Mouse (Mus musculus) retina, postnatal 7 days (tissue): ENCODE measurements around the gene Rcvrn.
A peak's percentile ranks its signal among the peaks of the same experiment; 100 is the strongest.

Experiments
- DNase-seq: peaks from one replicate; pipeline ENCODE4 v3.0.0-alpha.2; 2012; ENCODE audit warnings: low read depth, low spot score

Rcvrn gene

DNA sequence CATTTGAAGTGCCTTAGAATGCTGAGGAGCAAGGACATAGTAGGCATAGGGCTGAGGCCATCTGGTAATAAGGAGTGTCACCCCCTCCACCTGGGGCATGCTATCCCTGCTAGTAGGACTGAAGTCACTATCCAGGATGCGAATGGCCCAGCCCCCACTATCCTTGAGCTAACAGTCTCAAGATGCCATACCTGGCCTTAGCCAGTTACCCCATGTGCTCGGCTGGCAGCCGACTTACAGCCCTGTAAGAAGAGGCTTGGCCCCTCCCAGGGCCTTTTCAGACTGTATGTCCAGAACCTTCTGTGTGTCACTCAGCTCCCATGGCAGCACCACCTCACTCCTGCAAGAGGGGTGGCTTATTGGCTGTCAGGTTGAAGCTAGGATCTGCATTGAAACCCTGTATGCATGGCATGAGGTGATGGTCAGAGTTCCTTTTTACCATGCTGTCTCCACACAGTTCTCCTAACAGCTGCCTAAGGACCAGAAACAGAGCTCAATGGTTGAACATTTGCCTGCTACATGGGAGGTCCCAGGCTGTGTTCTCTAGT, 26.6 kb upstream of the Rcvrn start:
- DNase-seq: no peak

DNA sequence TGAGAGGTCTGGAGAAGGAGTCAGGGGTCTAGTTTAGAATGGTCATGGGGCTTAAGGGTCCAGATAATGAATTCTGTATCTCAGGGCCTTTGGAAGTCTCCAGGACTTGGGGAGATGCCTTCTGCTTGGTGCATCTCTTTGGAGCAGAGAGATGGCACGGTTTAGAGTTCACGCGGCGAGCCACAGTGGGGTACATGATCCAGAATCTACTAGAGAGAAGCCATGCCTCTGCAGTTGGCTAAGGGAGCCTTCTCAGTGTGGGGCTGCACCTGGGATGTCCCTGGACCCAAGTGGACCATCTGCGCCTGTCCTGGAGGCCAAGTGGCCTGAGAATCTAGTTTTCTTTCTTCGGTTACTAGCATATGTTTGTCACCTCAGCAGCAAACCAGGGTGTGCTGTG, 25.1 kb upstream of the Rcvrn start:
- no peak for DNase-seq

DNA sequence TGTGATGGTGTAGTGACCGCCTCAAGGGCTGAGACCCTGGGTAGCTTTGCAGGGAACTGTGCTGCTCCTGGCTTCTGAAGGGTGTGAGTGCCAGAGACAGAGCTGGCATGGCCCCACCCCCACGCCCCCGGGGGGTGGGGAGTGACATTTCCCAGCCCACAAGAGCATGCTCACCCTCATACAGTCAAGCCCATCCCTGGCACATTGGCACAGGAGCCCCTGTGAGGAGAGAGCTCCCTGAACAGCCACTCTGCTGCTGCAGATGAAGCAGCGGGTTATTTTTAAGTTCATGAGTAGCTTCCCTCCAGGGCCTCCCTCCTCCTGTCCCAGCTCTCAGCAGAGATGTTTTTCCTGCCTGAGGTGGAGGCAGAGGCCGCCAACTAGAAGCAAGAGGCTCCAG, 23.0 kb upstream of the Rcvrn start:
- DNase-seq: no peak

DNA sequence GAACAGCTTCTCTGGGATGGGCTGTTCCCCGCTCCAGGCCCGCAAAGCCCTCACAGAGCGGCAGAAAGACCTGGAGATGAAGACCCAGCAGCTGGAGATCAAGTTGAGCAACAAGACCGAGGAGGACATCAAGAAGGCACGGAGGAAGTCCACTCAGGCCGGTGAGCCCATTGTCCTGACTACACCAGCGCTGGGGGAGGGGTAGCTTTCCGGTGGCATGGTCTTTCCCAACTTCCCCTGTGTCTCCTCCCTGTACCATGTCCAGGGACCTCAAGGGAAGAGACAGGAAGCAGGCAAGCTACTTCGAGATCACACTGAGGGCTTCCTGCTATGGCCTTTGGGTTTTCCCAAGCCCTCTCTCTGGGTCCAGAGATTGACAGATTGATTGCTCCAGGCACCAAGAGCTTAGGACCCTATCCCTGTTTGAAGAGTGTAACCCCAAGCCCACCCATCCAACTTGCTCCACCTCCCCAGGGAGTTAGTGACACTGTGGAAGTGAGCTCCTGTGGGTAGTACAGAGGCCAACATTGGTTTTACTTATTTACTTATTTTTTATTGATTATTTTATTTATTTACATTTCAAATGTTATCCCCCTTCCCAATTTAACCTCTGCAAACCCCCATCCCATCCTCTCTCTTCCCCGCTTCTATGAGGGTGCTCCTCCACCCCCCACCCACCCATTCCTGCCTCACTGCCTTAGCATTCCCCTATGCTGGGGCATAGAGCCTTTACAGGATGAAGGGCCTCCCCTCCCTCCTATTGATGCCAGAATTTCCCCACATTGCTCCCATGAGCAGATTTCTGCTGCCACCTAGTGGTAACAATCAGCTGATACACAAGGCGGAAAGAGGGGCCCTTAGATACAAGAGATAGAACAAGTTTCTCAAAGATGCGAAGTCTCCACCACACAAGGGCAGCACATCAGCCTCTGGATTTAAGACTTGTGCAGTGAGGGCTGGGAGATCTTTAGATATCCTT, 19.3 kb upstream of the Rcvrn start:
- DNase-seq: peak; percentile 72

DNA sequence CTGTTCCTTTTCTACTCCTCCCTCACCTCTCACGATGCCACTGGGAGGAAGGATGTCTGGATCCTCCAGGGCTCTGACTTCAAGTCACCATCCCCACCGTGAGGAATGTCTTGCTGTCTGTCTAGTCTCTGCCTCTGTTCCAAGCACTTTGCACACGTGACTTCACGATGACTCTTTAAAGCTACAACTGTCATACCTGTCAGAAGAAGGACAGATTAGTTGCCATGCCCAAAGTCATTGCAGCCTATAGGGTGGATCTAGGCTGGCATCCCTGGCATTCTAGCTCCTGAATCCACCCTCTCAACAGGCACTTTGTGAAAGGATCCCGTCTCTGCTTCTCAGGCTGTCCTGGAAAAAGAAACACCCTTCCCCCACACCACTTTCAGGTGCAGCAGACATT, 15.8 kb upstream of the Rcvrn start:
- DNase-seq: no peak

DNA sequence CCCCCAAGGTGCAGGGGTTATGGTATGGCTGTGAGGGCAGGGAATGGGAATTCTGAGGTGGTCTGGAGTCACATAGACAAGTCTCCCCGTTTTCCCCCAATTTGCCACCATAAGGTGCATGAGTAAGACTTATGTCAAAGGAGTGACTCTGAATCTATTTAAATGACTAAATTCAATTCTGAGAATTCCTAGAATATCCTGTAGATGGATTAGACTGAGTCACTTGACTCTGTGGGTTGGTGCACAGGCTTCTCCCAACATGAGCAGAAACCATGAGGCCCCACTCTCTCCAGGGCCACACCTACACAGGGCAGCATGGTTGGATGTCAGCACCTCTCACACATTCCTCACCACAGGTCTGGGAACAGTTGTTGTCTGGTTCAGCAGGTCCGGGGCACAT, 15.2 kb upstream of the Rcvrn start:
- no peak for DNase-seq

DNA sequence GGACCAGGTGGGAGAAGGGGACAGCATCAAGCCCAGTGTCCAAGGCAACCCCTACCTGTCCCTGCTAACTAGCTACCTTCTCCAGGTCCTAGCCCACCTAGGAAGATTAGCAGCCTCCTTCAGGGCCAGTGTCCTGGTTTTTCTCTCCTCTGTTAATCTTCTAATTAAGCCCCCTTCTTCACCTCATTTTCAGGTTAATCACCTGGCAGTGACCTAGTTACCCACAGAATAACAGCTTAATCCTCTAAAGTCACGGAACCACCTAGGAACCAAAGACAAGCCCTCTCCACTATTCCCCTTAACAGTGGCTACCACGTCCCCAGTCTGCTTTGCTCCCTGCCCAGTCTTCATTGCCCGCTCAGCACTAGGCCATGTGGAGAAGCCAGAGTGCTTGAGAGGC, 13.3 kb upstream of the Rcvrn start:
- peak; percentile 38 for DNase-seq

DNA sequence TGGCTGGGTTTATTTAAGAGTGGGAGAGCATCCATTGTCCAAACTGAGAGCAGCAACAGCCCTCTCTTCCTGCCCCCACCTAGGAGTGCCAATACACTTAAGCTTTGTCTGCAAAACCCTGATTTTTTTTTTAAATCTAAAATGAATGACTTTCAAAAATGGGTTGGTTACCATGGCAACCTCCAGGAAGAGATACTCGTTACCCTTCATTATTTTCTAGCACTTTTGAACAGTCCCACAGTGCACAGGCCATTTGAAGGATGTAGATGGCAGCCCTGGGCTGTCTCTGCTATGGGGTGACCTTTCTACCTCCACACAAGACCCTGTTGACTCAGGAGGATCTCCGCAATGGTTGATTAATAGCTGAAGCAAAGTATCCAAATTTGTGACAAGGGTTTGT, 9.0 kb upstream of the Rcvrn start:
- no peak for DNase-seq

DNA sequence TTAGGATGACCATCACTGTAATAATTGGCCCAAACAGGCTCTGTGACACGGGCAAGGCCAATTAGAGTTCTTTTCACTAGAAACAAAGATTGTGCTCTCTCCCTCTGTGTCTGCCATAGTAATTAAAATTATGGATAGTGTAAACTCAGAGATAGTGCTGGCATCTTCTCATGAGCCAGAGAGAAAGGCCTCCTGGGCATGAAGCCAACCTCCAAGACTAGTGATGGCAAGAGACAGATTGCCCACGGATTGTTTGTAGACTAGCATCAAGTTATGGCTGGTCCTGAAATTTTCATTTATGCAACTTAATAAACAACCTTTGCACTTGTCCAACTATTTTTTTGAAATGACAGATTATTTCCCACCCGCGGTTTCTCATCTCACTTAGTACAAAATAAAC, 17.9 kb downstream of the Rcvrn start:
- no peak for DNase-seq

DNA sequence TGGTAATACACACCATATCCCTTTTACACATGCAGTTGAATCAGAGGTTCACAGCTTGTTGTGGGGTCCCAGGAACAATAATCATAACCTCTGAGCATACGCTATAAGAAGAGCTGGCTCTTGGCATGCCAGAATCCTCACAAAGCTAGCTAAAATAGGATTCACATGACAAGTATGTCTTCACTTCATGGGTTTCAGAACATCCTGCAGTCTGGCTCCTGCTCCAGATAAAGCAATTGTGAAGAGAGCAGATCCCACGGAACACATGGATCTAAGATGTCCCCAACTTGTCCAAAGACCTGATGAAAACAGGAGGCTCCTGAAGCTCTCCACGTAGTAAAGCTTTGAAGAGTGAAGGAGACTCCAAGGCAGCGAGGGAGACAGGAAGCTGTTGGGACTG, 20.3 kb downstream of the Rcvrn start:
- DNase-seq: no peak

DNA sequence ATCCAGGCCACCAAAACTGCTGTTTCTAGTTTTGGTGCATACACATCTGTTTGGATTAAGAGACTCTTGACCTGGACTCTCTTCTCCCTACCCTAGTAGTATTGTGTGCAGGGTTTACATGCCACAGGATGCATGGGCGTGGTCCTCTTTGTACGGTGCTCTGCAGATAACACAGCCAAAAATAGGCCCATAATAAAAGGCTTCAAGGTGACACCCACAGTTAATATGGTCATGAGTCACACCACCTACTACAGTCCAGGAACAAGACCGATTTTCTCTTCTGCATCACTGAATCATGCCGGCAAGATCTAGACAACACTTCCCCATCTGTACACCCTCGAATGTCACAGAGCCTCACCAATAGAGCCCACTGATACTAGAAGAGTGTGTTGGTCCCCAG, 26.4 kb downstream of the Rcvrn start:
- no peak for DNase-seq

DNA sequence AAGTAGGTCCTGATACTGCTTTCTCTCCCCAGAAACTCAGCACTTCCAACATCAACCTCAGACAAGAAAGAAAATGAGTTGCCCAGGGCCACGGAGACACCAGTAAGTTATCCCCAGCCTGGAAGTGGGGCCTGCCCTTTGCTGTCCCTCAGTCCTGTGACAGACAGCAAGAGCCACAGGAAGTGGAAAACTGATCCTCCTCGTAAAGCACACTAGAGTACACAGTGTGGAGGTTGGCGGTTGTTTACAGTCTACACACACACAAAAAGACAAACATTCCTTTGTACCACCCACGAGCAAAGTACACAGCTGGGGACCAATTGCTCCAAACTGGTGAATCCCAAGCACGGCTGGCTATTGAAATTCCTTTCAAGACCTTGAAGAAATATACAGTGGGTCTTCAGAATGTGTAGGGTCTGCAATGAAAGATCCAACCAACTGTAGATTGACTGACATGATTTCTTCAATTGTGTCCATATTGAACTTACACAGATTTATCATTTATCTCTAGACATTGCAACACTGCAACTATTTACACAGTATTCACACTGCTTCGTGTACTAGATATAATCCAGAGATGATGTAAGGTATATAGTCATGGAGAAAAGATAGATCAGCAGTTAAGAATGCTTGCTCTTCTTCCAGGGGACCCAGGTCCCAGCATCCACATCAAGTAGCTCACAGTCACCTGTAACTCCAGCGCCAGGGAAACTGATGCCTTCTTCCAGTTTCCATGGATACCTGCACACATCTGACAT, 27.5 kb downstream of the Rcvrn start:
- DNase-seq: no peak

DNA sequence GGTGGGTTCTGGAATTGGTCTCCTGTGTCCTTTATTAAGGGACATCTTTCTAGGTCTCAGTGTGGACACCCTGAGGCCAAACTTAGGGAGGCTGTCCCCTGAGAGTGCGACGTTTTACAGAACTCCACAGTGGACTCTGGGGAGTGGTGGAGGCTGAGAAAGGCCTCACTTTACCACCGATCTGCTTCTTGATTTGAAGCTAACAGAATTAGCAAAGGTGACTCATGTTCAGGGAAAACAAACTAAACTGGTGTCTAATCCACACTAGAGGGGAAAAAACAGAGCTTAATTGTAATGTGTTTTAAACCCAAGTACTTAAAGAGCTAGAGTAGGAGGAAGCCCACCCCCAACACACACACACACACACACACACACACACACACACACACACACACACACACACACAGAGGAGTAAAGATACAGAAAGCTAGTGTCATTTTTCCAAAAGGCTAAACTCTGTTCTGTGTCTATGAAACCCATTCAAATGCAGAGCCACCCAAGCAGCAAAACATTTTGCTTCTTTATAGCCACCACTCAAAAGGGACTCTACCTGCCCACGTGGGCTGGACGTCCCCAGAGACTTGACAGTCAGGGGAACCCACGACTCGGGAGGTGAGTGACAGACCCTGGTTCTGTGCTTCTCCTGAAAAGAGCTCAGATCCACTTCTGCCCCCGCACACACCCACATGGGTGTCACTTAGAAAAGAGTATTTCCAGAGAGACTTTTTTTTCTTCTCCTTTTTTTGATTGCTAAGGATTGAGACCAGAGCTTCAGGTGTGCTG, 28.3 kb downstream of the Rcvrn start:
- no peak for DNase-seq

DNA sequence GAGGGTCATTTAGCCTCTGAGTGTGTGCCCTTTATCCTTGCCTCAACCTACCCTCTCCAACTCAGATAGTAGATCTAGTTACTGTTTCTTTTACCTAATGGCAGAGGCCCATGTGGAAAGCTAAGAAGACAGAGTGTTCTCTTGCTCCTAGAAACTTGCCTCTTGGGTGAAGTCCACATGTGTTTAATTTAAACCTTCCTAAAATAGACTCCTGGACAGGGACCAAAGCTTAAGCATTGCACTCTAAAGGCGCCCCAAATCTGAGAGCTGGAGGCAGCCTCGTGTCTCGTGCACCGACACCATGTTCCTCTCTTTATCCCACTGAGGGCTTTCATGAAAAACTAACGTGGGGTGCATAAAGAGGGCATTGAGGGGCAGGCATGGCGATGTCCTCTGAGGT, 32.0 kb downstream of the Rcvrn start:
- DNase-seq: no peak

DNA sequence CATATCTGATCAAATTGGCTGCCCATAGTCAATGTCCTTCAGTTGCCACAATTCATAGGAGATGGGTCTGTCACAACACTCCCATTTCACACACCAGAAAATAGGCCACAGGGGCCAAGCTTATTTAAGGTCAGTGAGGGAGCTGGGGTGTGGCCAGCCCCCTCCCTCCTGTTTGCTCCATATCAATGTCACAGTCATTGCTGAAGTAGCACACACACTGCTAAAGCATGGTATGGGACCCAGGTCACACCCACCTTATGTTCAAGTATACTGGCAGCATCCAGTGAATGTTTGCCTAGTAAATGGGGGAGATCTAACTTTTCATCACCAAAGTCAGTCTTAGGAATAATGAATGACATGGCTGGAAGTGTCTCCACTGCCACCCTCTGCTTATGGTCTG, 33.6 kb downstream of the Rcvrn start:
- DNase-seq: no peak

DNA sequence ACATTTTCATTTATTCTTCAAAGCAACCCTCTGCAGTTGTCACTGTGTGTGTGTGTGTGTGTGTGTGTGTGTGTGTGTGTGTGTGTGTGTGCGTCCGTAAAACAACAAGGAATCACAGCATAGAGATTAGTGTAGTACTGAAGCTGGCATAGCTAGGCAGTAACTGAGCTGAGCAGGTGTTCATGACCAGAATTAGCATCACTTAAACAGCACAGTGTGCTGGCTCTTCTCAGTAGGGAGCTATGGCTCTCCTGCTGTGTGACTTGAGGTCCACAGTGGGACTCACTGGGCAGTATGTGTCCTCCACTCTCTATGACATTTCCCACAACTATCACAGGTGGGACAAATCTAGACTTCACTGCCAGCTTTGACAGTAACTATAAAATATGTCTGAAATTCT, 35.9 kb downstream of the Rcvrn start:
- no peak for DNase-seq

DNA sequence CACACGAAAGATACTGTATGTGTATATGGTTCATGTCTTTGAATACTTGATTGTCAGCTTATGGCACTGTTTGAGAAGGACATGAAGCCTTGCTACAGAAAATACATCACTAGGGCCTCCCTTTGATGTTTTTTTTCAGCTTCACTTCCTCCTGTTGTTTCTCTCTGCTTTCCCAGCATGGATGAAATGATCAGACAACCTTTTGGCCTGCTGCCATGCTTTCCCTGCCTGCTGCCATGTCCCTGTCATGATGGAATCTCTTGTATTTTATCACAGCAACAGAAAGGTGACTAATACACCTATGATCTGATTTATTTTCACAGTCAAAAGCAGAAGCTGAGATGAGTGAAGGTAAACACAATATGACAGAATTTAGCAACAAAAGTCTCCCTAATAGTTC, 38.6 kb downstream of the Rcvrn start:
- no peak for DNase-seq

DNA sequence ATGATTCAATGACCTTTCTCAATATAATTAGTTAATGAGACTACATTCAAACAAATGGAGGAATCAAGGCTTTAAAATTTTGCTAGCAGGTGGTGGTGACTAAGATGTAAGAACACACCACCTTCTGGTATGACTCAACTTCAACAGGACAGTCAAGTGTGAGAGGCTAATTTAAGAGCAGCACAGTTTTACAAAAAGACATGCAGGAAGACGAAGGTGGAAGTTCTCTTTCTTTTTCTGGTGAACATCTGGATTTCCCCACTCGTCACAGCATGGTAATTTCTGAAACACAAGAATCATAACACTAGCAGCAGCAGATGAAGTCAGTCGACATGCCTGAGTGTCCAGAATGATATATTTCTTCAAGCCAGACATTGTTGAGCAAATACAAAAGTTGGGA, 39.5 kb downstream of the Rcvrn start:
- DNase-seq: no peak

DNA sequence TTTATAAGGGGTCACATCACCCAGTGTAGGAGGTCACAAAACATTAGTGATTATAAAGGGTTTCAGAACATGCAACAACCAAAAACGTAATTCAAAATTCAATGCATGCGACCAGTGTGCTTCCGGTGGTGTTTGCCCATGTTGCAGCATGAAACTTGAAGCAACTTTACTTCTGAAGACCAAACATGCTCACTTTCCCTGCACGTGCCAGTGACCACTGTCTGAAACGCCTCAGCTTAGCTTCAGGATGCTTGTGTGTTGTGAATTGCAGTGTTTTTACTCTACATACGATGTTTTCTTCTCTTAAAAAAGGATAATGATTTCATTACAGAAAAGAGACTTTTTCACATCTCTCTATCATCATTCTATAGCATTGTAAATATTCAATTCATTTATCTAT, 43.2 kb downstream of the Rcvrn start:
- no peak for DNase-seq

DNA sequence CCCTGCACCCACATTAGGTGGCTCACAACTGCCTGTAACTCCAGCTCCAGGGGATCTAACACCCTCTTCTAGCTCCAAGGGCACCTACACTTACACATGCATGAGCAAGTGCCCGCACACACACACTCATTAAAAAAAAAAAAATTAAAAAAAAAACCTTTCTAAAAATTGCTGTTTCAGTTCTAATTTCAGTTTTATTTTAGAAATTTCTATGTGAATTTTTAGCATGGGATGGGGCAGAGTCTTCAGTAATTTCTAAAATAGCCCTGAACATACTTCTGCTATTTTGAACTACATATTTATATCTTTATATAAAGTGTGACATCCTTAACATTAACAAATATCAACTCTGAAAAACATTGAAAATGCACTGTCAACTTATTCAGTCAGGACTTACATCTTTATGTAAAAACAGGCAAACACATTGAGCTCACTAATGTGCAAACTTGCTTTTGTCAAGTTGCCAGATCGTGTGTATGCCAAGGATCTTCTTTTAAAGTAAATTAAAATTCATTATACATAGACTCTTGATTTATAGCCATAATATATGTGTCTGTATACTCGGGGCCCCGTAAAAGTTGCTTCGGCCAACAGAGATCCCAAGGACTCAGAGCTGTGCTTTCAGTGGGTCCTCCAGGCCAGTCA, 43.8 kb downstream of the Rcvrn start:
- no peak for DNase-seq

DNA sequence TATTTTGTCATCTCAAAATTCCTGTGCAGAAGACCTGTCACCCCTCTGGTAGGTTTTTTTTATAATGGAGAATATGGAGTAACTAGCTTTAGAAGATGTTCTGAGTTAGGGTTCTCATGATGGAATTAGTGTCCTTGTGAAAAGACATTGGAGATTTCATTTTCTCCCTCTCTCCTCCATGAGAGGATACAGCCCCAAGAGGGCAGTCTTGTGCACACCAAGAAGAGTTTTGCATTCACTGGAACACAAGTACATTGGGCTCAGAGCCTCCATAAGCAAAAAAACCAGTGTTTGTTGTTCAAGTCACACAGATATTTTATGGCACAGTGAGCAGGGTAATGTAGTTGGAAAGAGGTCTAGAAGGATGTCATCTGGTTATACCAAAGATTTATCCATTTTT, 46.4 kb downstream of the Rcvrn start:
- DNase-seq: no peak
